Mouse (Mus musculus): ENCODE measurements around the gene Pip4k2a.

DNA sequence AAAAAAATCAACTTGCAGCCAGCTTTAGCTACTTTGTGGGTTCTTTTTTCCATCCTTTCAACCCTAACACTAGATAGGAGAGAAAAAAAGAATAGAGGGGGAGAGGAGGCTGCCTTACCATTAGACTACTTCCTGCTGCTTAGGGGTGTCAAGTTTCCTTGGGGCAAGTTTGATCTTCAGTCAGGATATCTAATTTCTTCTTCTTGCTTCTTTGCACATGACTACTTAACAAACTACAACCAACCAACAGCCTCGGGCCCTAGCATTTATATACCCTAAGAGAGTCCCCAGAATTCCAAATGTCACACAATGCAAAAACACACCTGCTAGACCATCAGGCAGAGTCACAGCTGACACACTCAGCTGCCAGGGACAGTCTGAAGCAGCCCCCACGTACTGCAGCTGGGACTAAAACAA lies 77.5 kb downstream of the Pip4k2a start:
- TF ChIP-seq POLR2A (IDR thresholded peaks at IDR 0.05; ENCODE audit: low read depth, low read length) (no peak), CTCF (IDR thresholded peaks at IDR 0.05; ENCODE audit: extremely low read depth, insufficient read depth, insufficient read length, insufficient replicate concordance) (no peak)
